Mouse (Mus musculus) lung, embryonic 15.5 days (tissue): ENCODE data around the gene Lonrf3. TPM values are rescaled to one million over a fixed set of nuclear protein-coding genes. Genes with fewer than 3 reads are reported as not detected.

ENCODE experiments used
- ATAC-seq: fragments of 200-750 bp; cut with Nextera tagmentation; 2 replicates; pipeline ENCODE4 v1.8.0; 2017; ENCODE audit warnings: moderate number of reproducible peaks, borderline replicate concordance; ENCODE audit not compliant: low FRiP score, low TSS enrichment; ENCODE audit errors: extremely low read depth
- H3K27ac ChIP-seq: fragments of 300-500 bp; sonication (generic); 2 replicates; pipeline ENCODE4 v1.5.1; 2015; ENCODE audit warnings: moderate library complexity, mild to moderate bottlenecking, inconsistent platforms
- H3K27me3 ChIP-seq: fragments of 300-500 bp; sonication (generic); 2 replicates; pipeline ENCODE4 v1.6.1; 2015; ENCODE audit warnings: inconsistent platforms
- H3K36me3 ChIP-seq: fragments of 300-500 bp; sonication (generic); 2 replicates; pipeline ENCODE4 v1.6.1; 2015; ENCODE audit warnings: inconsistent platforms
- H3K4me1 ChIP-seq: fragments of 300-500 bp; sonication (generic); 2 replicates; pipeline ENCODE4 v1.6.1; 2015; ENCODE audit warnings: inconsistent platforms
- H3K4me2 ChIP-seq: fragments of 300-500 bp; sonication (generic); 2 replicates; pipeline ENCODE4 v1.6.1; 2015; ENCODE audit warnings: inconsistent platforms, mild to moderate bottlenecking, moderate library complexity
- H3K4me3 ChIP-seq: fragments of 300-500 bp; sonication (generic); 2 replicates; pipeline ENCODE4 v1.5.1; 2015; ENCODE audit warnings: mild to moderate bottlenecking, inconsistent platforms
- H3K9ac ChIP-seq: fragments of 300-500 bp; sonication (generic); 2 replicates; pipeline ENCODE4 v1.6.1; 2015; ENCODE audit warnings: inconsistent platforms
- H3K9me3 ChIP-seq: fragments of 300-500 bp; sonication (generic); 2 replicates; pipeline ENCODE4 v1.6.1; 2016; ENCODE audit warnings: inconsistent platforms
- WGBS: fragments of 180-500 bp; shearing (Covaris S2); methylation state at CpG from one replicate; pipeline ENCODE4 v1.1.7; 2015; 5-methylcytosine and 5-hydroxymethylcytosine counted together
- microRNA-seq: library from miRNA; unstranded; fragments of <30 nt; microRNA quantifications from one replicate; pipeline ENCODE4, GENCODE M21; 2016
- polyA plus RNA-seq: library from polyadenylated mRNA; unstranded; fragments of >200 nt; fragmentation: Nextera tagmentation; extraction: Ambion mirVana; gene quantifications from 2 replicates; pipeline ENCODE4 v1.2.1, GENCODE M21; 2015

Gene Lonrf3
- polyA plus RNA-seq, 1 experiment from 2014 or later: 0.69 TPM

DNA sequence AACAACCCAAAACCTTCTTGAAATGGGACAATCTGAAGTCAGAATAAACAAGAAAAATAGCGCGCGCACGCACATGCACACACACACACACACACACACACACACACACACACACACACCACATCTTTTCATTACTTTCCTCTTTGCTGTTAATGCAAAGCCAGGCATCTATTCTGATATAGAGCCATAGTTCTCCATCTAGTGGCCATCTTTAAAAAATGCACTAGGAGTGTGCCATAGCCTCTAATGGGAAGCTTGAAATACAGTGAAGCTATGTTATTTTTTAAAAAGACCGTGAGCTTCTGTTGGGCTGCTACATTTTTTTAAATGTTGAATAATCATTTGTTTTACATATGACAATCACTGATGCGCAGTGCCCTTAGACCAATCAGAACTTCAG, 65.1 kb downstream of the Lonrf3 start:
- H3K27ac ChIP-seq: no peak overlapping the region
- no peak for ATAC-seq
- no peak overlapping the region for H3K4me2 ChIP-seq
- H3K4me1 ChIP-seq: no peaks in the 10 kb centered on the region
- no peak overlapping the region for H3K4me3 ChIP-seq
- no peaks in the 10 kb centered on the region for H3K36me3 ChIP-seq
- no peaks in the 10 kb centered on the region for H3K27me3 ChIP-seq
- 38% methylated on average over 6 of the region's 6 CpGs for WGBS
- H3K9ac ChIP-seq: no peak overlapping the region
- H3K9me3 ChIP-seq: no peaks in the 10 kb centered on the region

DNA sequence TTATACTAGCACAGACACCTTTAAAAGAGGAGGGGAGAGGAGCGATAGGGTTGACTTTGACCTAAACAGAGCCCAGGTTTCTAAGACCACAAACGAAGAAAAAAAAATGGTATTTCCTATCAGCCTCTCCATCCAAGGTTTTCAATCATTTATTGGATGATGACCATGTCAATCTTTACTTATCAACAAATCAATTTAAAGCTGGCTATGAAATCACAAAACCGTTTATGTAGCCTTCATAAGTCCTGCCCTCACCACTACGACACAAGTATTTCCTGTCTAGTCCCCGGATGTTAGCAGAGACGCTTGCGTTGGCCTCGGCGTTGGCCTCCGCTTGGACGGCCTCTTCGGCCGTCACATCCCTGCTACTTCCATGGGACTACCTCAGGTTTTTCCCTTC, 72.8 kb downstream of the Lonrf3 start, which contains the start of gene Gm6268:
Gene Gm6268 (plus strand): TSS at position 301 of the 400 bp plus-strand sequence.
- WGBS: 86% methylated on average over 13 of the region's 13 CpGs
- Histone ChIP-seq H3K4me3 (no peak within 1 kb of the TSS), H3K4me2 (no peak within 1 kb of the TSS), H3K27ac (no peak within 1 kb of the TSS), H3K36me3 (no peaks in the 10 kb centered on the region), H3K9ac (no peak within 1 kb of the TSS), H3K27me3 (no peaks in the 10 kb centered on the region), H3K4me1 (no peaks in the 10 kb centered on the region), H3K9me3 (no peaks in the 10 kb centered on the region)
- no peak for ATAC-seq

DNA sequence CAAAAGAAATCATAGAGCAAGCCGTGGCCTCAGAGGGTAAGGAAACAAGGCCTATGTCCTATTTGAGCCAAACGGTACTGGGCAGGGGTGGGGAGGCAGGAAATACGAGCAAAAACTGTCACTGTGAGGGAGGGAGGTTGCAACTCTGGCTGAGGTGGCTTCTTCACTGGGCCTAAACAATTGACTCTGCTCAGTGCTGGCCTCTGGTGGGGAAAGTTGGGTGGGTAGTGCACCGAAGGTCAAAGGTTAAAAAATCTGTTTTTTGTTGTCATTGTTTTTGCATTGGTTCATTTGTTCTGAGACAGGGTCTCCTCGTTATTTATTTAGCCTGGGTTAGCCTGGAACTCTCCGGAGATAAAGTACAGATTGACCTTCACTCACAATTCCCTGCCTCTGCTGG, 74.2 kb downstream of the Lonrf3 start:
- Histone ChIP-seq H3K4me2 (no peak overlapping the region), H3K9me3 (no peaks in the 10 kb centered on the region), H3K9ac (no peak overlapping the region), H3K36me3 (no peaks in the 10 kb centered on the region), H3K4me1 (no peaks in the 10 kb centered on the region), H3K4me3 (no peak overlapping the region), H3K27ac (no peak overlapping the region), H3K27me3 (no peaks in the 10 kb centered on the region)
- no peak for ATAC-seq
- 54% methylated on average over 6 of the region's 6 CpGs for WGBS

Small RNAs within 50 kb of the gene (microRNA-seq; reads per million reads assigned to microRNA genes)
- gene Gm44485: not detected

Other genes starting within 250 kb of the Lonrf3 start
- 31.5 and 33.3 TPM in 2 replicates for gene Il13ra1, start 216.2 kb upstream of the Lonrf3 start, polyA plus RNA-seq
- 2.0 and 2.5 TPM in 2 replicates for gene Zcchc12, start 132.4 kb upstream of the Lonrf3 start, polyA plus RNA-seq
- gene Gm6268, start 72.9 kb downstream of the Lonrf3 start, polyA plus RNA-seq: not detected in 2 replicates
- gene Gm14569, start 163.5 kb downstream of the Lonrf3 start, polyA plus RNA-seq: 0.04 TPM in 1 of 2 replicates, not detected in the other